Mouse (Mus musculus) myocyte (in vitro differentiated cells): Measurements from ENCODE around the gene Fen1.

Source experiments
- E2F4 ChIP-seq: IDR thresholded peaks from one replicate; pipeline ENCODE4 v1.6.1; 2011; ENCODE audit warnings: mild to moderate bottlenecking, control low read depth, moderate library complexity; ENCODE audit not compliant: insufficient read depth
- POLR2A ChIP-seq: IDR thresholded peaks from one replicate; pipeline ENCODE4 v1.6.1; 2011; ENCODE audit warnings: low read depth, mild to moderate bottlenecking, control low read depth, moderate library complexity; ENCODE audit not compliant: insufficient read length
- SRF ChIP-seq: IDR thresholded peaks from one replicate; pipeline ENCODE4 v1.6.1; 2011; ENCODE audit warnings: low read depth; ENCODE audit not compliant: control insufficient read depth, insufficient read length

GRCm38 (mm10) chr19:10189940-10190339 lies 14.0 kb downstream of the Fen1 start:
- TF ChIP-seq POLR2A (no peak), SRF (no peak), E2F4 (no peak)
